Mouse (Mus musculus) cerebellum, adult 11-12 months (tissue): ENCODE results near the gene Nmrk1.

Experiments
- DNase-seq: peaks from one replicate; pipeline ENCODE4 v3.0.0; 2022

Nmrk1 gene

DNA sequence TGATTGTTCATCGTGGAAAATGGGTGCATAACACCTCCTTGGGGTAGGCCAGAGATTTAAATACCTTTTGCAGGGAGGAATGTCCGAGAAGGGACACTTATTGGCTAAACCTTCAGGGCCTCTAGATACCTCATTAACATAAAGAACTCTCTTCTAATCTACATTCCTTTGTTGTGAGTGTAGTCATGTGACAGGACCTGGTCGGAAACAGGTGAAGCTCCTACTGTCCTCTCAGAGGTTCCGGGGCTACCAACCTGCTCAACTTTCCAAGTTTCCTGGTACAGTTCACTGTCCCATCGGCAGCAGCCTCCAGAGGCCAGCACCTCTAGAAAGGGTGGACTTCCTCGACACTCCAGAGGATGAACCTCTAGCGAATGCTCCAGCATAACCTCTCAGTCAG lies 24.2 kb downstream of the Nmrk1 start:
- no peak for DNase-seq

DNA sequence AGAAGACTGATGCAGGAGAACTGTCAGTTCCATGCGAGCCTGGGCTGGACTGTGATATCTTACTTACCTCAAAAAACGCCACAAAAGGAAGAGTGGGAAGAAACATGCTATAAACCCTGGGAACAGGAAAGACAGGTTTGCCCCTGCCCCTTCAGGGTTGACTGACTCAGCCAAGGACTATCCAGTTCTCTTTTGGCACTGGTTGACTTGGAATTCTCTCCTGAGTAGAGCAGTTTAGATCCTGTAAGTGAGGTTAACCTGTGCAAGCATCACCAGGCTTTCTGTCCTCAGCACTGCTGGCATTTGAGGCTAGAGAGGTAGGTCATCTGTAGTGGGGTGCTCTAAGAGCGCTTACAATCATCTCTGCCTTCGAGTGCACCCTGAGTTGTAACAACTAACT lies 26.7 kb downstream of the Nmrk1 start:
- DNase-seq, result no peak

DNA sequence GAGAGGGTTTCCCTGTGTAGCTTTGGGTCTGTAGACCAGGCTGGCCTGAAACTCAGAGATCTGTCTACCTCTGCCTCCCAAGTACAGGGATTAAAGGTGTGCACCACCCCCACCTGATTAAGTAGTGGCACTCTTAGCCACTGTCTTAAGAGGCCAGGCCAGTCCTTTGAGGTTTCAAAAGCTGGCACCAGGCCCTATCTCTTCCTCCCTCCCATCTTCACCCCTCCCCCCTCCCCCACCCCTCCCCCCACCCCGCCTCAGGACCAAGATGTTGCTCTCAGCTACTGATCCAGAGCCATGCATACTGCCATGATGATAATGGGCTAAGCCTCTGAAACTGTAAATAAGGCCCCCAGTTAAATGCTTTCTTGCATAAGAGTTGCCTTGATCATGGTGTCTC lies 27.6 kb downstream of the Nmrk1 start:
- DNase-seq, result no peak

DNA sequence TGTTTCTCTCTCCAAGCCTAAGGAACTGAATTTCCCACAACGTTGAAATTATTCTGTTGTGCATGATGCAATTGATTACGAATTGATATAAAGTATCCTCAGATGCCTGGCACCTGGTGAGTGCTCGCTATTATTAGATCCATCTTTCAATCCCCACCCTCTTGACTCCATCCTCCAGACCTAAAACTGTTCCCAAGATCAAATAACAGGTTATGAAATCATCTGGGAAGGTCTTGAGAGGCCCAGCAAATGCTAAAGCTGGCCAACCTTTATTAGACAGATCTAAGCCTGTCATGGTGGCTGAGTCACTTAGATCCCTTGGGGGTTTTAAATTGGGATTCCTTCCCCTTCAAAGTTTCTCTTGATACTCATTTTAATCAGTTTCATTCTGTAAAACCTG lies 28.7 kb downstream of the Nmrk1 start:
- DNase-seq, result no peak

DNA sequence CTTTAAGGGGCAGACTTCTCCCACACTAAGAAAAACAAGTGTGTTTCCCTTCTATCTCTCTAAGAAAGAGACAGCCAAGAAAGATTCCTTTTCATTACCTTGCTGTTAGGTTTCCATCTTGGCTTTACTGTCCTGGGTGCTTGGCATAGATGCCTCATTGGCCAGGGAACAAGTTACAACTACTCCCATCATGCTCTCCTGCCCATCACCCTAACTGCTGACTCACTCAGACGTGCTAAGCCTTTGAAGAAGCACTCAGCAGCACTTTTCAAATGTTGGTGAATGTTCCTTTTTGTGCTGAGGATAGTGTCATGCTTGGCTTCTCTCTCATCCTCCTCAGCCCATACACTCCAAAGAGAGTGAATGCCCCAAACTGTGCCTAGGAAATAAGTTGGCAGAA lies 29.9 kb downstream of the Nmrk1 start:
- no peak for DNase-seq

DNA sequence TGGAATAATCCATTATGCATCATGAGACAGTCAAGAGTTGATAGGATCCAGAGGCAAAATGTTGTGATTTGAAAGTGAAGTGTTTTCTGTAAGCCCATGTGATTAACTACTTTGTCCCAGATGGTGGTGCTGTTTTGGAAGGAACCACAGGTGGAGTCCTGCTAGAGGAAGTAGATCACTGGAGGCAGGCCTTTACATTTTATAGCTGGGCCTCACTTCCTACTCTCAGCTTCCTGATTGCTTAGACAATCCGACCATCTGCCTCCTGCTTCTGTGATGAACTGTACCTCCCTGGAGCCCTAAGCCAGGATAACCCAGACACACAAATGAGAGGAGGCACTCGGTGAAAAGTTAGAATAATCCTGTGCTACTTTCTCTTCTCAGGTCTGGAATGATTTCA lies 32.2 kb downstream of the Nmrk1 start:
- DNase-seq, result no peak

DNA sequence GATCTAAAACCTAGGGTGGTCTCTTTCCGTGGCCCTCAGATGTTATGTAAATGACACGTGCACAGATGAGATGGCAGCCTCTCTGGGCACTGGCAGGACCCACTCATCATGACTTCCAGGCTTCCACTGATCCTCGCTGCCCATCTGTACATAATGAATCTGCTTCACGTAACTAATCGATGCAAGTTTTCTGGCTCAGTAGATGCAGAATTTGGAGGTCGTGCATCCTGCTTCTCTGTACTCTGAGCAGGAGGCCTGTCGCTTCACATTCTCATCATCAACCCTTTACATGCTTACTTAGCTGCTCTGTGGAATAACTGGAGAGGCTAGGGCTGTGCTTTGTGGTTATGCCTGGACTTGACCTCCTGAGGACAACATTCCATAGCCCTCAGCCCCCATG lies 35.2 kb downstream of the Nmrk1 start:
- DNase-seq, result no peak

DNA sequence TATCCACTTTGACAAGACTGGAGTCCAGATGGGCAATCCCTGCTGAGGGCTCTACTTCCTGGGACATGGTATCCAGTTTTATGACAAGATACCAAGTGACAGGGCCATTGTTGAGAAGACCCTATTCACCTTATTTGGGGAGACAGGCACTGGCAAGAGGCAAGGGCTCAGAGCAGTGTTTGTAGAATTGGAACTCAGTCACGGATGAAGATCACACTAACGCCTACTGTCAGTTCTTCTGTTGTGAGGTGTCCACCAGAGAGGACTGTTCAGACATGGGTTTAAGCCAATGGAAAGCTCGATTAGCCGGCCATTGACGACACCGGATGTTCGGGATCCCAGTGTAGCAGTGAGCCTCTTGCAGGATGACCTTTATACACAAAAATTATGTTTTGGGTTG lies 37.8 kb downstream of the Nmrk1 start:
- DNase-seq, result peak; percentile 23

DNA sequence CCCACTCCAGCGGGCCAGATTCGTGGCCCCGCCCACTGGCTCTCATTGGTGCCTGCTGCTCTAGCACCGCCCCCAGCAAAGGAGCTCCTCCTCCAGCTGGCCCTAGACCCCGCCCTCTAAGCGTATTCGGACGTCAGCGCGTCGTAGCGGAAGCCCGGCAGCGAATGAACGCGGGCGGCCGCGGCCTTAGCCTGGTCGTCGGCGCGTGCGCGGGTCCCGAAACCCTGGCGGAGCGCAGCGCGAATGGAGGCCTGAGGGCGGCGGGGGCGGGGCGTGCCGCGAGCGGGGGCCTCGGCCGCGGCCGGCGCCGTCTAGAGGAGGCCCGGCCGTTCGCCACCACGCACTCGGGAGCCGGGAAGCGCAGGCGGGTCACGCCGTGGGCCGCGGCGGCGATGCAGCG lies 38.9 kb downstream of the Nmrk1 start, which contains the start of gene Carnmt1:
Gene Carnmt1, plus strand, starts transcription at position 157 of the 400 bp plus-strand sequence.
- DNase-seq, result peak; percentile 99

DNA sequence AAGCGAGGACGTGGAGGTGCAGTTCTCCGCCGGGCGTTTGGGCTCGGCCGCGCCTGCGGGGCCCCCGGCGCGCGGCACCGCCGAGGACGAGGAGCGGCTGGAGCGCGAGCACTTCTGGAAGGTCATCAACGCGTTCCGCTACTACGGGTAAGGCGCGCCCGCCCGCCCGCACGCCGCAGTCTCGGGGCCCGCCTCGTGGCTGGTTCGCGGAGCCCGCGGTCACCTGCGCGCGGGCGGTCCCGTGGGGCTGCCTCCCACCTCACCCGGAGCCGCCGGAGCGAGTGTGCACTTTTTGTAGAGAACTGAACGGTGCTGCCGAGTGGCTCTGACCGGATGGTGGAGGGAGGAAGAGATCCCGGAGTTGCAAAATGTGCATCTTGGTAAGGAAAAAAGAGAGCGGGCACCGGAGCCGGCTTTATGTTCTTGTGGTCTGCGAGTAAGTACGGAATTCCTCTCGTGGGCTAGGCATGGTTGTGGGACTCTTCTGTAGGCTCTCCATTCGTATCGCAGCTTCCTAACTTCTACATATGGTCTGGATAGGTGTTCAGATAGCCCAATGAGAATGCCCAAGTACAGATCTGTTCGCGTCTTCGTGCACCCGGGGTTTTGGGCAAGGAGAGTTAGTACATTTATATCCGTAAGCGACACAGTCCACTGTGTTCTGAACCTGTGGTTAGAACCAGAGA lies 39.4 kb downstream of the Nmrk1 start:
- DNase-seq, result peak; percentile 62

DNA sequence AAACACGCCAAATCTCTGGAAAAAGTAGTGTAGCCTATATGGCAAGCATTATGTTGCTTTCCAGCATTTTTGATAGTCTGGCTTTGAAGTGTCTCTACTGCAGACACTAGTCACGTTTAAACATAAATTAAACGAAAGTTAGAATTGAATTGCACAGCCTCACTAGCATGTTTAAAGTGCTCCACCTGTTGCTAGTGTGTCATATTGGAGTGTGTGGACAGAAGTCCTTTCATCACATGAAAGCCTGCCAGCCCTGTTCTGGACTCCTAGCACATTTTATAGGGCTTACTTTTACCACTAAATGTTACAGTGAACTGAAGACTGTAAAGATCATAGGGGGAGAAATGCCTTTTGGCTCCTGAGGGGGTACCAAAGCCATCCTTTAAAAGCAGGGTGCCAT lies 40.7 kb downstream of the Nmrk1 start:
- DNase-seq, result no peak

DNA sequence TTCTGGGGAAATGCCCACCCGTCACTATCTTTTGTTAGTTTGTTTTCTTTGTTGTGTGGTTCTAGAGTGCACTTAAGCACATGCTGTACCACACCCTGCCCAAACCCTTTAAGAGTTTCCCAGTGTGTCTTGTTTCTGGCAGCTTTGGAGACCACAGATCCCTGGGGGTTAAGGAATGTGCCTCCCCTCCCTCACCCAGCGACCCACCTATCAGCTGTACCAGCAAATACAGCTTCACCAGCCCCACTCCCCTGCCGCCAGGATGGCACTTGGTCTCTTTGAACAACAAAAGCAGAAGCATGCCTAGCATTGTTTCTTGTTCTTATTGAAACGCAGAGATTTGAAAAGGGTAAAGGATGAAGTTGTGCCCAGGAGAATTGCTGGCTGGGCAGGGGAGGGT lies 41.4 kb downstream of the Nmrk1 start:
- no peak for DNase-seq

DNA sequence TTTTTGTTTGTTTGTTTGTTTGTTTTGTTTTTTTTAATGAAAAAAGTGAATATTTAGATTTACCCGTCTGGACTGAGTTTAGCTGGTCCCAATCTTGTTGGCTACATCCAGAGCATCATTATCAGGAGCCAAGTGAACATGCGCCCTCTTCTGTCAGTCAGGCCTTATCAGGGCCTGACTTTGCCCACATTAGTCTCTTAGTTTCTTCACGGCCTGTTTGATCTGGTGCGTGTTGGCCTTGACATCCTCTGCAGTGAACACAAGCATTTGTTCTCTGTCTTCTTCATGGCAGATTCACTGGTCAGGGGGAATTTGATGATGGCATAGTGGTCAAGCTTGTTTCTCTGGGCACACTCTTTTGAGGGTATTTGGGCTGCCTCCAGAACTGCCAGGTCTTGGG lies 50.4 kb downstream of the Nmrk1 start:
- no peak for DNase-seq

DNA sequence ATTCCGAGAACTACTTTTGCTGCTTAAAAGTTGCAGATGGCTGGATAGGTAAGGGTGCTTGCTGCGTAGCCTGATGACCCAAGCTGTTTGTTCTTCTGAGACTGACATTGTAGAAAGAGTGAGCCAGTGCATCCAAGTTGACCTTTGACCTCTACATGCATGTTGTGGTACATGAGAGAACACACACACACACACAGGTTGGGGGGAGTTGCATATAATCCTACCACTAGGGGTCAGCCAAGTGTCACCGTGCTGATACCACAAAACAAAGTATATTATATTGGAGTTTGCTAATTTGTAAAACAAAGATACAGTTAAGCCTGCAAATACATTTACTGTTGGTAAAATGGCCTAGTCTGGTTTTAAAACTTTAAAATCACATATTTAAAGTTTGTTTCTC lies 55.8 kb downstream of the Nmrk1 start:
- no peak for DNase-seq

DNA sequence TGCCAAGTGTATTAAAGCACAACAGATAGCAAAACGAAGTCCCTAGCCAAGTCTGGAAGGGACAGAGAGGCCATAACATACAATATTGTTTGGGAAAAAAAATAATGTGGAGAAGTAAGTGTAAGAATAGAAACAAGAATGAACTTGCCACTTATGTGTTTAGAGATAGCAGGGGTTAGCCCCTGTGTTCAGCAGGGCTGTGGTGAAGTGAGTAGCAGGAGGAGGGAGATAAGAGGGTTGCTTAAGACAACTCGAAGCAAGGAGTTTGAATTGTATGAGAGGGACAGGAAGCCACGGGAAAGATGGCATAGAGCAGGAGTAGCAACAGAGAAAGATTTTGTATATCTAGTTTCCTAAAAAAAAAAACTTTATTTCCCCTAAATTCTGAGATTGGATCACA lies 60.4 kb downstream of the Nmrk1 start:
- no peak for DNase-seq

DNA sequence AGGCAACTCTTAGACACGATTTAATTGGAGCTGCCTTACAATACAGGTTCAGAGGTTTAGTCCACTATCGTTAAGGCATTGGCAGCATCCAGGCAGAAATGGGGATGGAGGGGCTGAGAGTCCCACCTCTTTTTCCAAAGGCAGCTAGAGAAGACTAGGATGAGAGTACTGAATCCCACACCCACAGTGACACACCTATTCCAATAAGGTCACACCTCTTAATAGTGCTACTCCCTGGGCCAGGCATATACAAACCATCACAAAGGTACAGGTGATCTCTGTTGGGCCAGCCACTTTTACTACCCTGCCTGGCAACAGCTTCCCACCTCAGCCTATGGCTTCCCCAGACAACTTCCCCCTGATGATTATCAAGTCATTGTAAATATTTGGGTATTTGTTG lies 61.0 kb downstream of the Nmrk1 start:
- DNase-seq, result no peak

DNA sequence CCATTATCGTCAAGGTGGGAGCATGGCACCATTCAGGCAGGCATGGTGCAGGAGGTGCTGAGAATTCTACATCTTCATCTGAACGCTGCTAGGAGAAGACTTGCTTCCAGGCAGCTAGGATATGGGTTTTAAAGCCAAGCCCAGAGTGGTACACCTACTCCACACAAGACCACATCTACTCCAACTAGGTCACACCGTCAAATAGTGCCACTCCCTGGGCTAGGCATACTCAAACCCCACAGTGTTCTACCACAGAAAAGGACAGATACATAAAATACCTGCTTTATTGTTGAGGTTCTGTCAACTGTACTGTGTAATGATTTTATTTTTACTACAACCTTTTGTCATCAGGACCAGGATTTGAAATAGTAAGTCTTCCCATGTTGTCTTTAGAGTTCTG lies 63.4 kb downstream of the Nmrk1 start:
- DNase-seq, result no peak

DNA sequence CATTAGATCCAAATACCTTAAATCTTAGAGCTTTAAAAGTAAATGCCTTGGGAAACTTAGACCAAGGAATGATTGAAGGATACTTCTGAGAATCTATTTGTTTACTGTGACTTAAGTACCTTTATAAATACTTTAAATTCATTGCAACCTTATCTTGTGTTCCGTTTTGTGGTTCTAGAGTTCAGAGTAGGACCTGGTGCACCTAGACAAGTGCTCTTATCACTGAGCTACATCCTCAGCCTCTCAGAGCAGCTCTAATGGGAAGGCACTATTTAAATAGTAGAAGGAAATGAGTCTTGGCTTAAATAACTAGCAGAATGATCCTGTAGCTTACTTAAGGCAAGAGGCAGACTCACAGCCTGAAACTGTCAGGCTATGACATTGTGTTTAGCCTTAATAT lies 63.8 kb downstream of the Nmrk1 start:
- DNase-seq, result no peak
